Mouse (Mus musculus): ENCODE measurements around the gene Rgs4. TPM values are rescaled to one million over a fixed set of nuclear protein-coding genes. Genes with fewer than 3 reads are reported as not detected.

The Rgs4 gene
- polyA plus RNA-seq, 1 experiment from 2014 or later: 5.9 TPM

GRCm38 (mm10) chr1:169736139-169736538 lies 11.3 kb downstream of the Rgs4 start:
- no peak overlapping the region for H3K27ac ChIP-seq (replicated peaks)
- no peaks in the 10 kb centered on the region for H3K9me3 ChIP-seq (replicated peaks)
- 88% methylated on average over 6 of the region's 6 CpGs for WGBS
- no peaks in the 10 kb centered on the region for H3K27me3 ChIP-seq (ENCODE audit: low read depth, poor library complexity, severe bottlenecking)
- H3K4me1 ChIP-seq: no peaks in the 10 kb centered on the region
- H3K4me3 ChIP-seq: no peak overlapping the region
- DNase-seq (ENCODE audit: low spot score): no peak
- H3K36me3 ChIP-seq: no peaks in the 10 kb centered on the region

- H3K4me3 ChIP-seq: no peak overlapping the region
- H3K9me3 ChIP-seq (replicated peaks): no peaks in the 10 kb centered on the region
- H3K36me3 ChIP-seq: no peaks in the 10 kb centered on the region
- 65% methylated on average over 7 of the region's 7 CpGs for WGBS
- H3K27me3 ChIP-seq (ENCODE audit: low read depth, poor library complexity, severe bottlenecking): no peaks in the 10 kb centered on the region
- H3K4me1 ChIP-seq: peaks cover 5% of the 10 kb centered on the region
- H3K27ac ChIP-seq (replicated peaks): no peak overlapping the region
- DNase-seq (ENCODE audit: low spot score): no peak
Measured at GRCm38 (mm10) chr1:169730599-169731100, 16.8 kb downstream of the Rgs4 start.

- Histone ChIP-seq H3K27ac (replicated peaks) (no peak overlapping the region), H3K4me1 (peaks cover 5% of the 10 kb centered on the region), H3K27me3 (ENCODE audit: low read depth, poor library complexity, severe bottlenecking) (no peaks in the 10 kb centered on the region), H3K4me3 (no peak overlapping the region), H3K36me3 (no peaks in the 10 kb centered on the region), H3K9me3 (replicated peaks) (no peaks in the 10 kb centered on the region)
- WGBS: 77% methylated on average over 3 of the region's 3 CpGs
- DNase-seq (ENCODE audit: low spot score): no peak
Measured at GRCm38 (mm10) chr1:169726319-169726718, 21.1 kb downstream of the Rgs4 start.

- no peak for DNase-seq (ENCODE audit: low spot score)
- Histone ChIP-seq H3K4me1 (0 out of 2 replicates have a peak, but pooled peaks cover 3% of the 10 kb centered on the region), H3K36me3 (no peaks in the 10 kb centered on the region), H3K27me3 (ENCODE audit: low read depth, poor library complexity, severe bottlenecking) (no peaks in the 10 kb centered on the region), H3K27ac (replicated peaks) (no peak overlapping the region), H3K4me3 (no peak overlapping the region), H3K9me3 (replicated peaks) (no peaks in the 10 kb centered on the region)
- 73% methylated on average over 2 of the region's 2 CpGs for WGBS
Measured at GRCm38 (mm10) chr1:169721836-169722235, 25.6 kb downstream of the Rgs4 start.

- no peak overlapping the region for H3K27ac ChIP-seq (replicated peaks)
- no peak for DNase-seq (ENCODE audit: low spot score)
- H3K9me3 ChIP-seq (replicated peaks): no peaks in the 10 kb centered on the region
- H3K27me3 ChIP-seq (ENCODE audit: low read depth, poor library complexity, severe bottlenecking): no peaks in the 10 kb centered on the region
- no peaks in the 10 kb centered on the region for H3K36me3 ChIP-seq
- WGBS: 93% methylated on average over 4 of the region's 4 CpGs
- H3K4me1 ChIP-seq: peaks cover 9% of the 10 kb centered on the region; the same call in 1 of the 2 replicates
- no peak overlapping the region for H3K4me3 ChIP-seq
Measured at GRCm38 (mm10) chr1:169704395-169705087, 42.9 kb downstream of the Rgs4 start.

GRCm38 (mm10) chr1:169699184-169699583 lies 48.3 kb downstream of the Rgs4 start:
- WGBS: 94% methylated on average over 2 of the region's 2 CpGs
- Histone ChIP-seq H3K27ac (replicated peaks) (no peak overlapping the region), H3K9me3 (replicated peaks) (no peaks in the 10 kb centered on the region), H3K4me1 (peaks cover 9% of the 10 kb centered on the region; the same call in 1 of the 2 replicates), H3K4me3 (no peak overlapping the region), H3K27me3 (ENCODE audit: low read depth, poor library complexity, severe bottlenecking) (no peaks in the 10 kb centered on the region), H3K36me3 (no peaks in the 10 kb centered on the region)
- DNase-seq (ENCODE audit: low spot score): no peak

GRCm38 (mm10) chr1:169697236-169697635 lies 50.2 kb downstream of the Rgs4 start:
- WGBS: 82% methylated on average over 4 of the region's 4 CpGs
- no peak overlapping the region for H3K27ac ChIP-seq (replicated peaks)
- H3K9me3 ChIP-seq (replicated peaks): no peaks in the 10 kb centered on the region
- no peak for DNase-seq (ENCODE audit: low spot score)
- H3K4me1 ChIP-seq: peaks cover 9% of the 10 kb centered on the region
- H3K27me3 ChIP-seq (ENCODE audit: low read depth, poor library complexity, severe bottlenecking): no peaks in the 10 kb centered on the region
- H3K4me3 ChIP-seq: no peak overlapping the region
- H3K36me3 ChIP-seq: no peaks in the 10 kb centered on the region

- H3K4me1 ChIP-seq: peaks cover 12% of the 10 kb centered on the region
- H3K9me3 ChIP-seq (replicated peaks): no peaks in the 10 kb centered on the region
- H3K27me3 ChIP-seq (ENCODE audit: low read depth, poor library complexity, severe bottlenecking): no peaks in the 10 kb centered on the region
- no peak overlapping the region for H3K27ac ChIP-seq (replicated peaks)
- H3K4me3 ChIP-seq: no peak overlapping the region
- 83% methylated on average over 3 of the region's 3 CpGs for WGBS
- no peaks in the 10 kb centered on the region for H3K36me3 ChIP-seq
- no peak for DNase-seq (ENCODE audit: low spot score)
Measured at GRCm38 (mm10) chr1:169695356-169695755, 52.1 kb downstream of the Rgs4 start.

GRCm38 (mm10) chr1:169693537-169693936 lies 53.9 kb downstream of the Rgs4 start:
- 61% methylated on average over 3 of the region's 3 CpGs for WGBS
- Histone ChIP-seq H3K27ac (replicated peaks) (no peak overlapping the region), H3K9me3 (replicated peaks) (no peaks in the 10 kb centered on the region), H3K27me3 (ENCODE audit: low read depth, poor library complexity, severe bottlenecking) (no peaks in the 10 kb centered on the region), H3K36me3 (no peaks in the 10 kb centered on the region), H3K4me3 (no peak overlapping the region), H3K4me1 (peaks cover 12% of the 10 kb centered on the region)
- DNase-seq (ENCODE audit: low spot score): no peak

- Histone ChIP-seq H3K9me3 (replicated peaks) (no peaks in the 10 kb centered on the region), H3K4me3 (no peak overlapping the region), H3K4me1 (peaks cover 12% of the 10 kb centered on the region), H3K36me3 (no peaks in the 10 kb centered on the region), H3K27ac (replicated peaks) (no peak overlapping the region), H3K27me3 (ENCODE audit: low read depth, poor library complexity, severe bottlenecking) (no peaks in the 10 kb centered on the region)
- no peak for DNase-seq (ENCODE audit: low spot score)
- WGBS: 78% methylated on average over 2 of the region's 2 CpGs
Measured at GRCm38 (mm10) chr1:169693040-169693439, 54.4 kb downstream of the Rgs4 start.

Other genes with a start within 250 kb of the Rgs4 start
- gene Nuf2, start 216.2 kb downstream of the Rgs4 start, polyA plus RNA-seq (2016; fragmentation: Nextera tagmentation; extraction: Ambion mirVana): 83.1 and 86.6 TPM in 2 replicates
- gene Rgs5, start 92.1 kb downstream of the Rgs4 start, polyA plus RNA-seq (2016; fragmentation: Nextera tagmentation; extraction: Ambion mirVana): 0.28 and 0.81 TPM in 2 replicates
- gene Ccdc190, start 181.0 kb upstream of the Rgs4 start, polyA plus RNA-seq (2016; fragmentation: Nextera tagmentation; extraction: Ambion mirVana): 0.30 and 0.41 TPM in 2 replicates
- 26.0 and 29.6 TPM in 2 replicates for gene Hsd17b7, start 221.6 kb upstream of the Rgs4 start, polyA plus RNA-seq (2016; fragmentation: Nextera tagmentation; extraction: Ambion mirVana)